Mouse (Mus musculus) stomach, embryonic 14.5 days (tissue): ENCODE measurements around the gene Tesc. TPM values are rescaled to one million over a fixed set of nuclear protein-coding genes. Genes with fewer than 3 reads are reported as not detected.
A peak's percentile ranks its signal among the peaks of the same experiment; 100 is the strongest.

ENCODE experiments used
- ATAC-seq: fragments of 200-750 bp; cut with Nextera tagmentation; 2 replicates; pipeline ENCODE4 v1.8.0; 2017; ENCODE audit warnings: low read depth, moderate TSS enrichment; ENCODE audit not compliant: insufficient number of reproducible peaks, insufficient read depth, low FRiP score
- H3K27ac ChIP-seq: fragments of 300-500 bp; sonication (generic); 2 replicates; pipeline ENCODE4 v1.5.1; 2014; ENCODE audit warnings: mild to moderate bottlenecking, low read length, moderate library complexity, mixed read lengths
- H3K27me3 ChIP-seq: fragments of 300-500 bp; sonication (generic); 2 replicates; pipeline ENCODE4 v1.6.1; 2014; ENCODE audit warnings: low read length, control low read depth, mixed read lengths; ENCODE audit not compliant: control insufficient read depth, insufficient read depth
- H3K36me3 ChIP-seq: fragments of 300-500 bp; sonication (generic); 2 replicates; pipeline ENCODE4 v1.6.1; 2014; ENCODE audit warnings: mild to moderate bottlenecking, control low read depth, low read length, moderate library complexity, mixed read lengths; ENCODE audit not compliant: control insufficient read depth, insufficient read depth
- H3K4me1 ChIP-seq: fragments of 300-500 bp; sonication (generic); 2 replicates; pipeline ENCODE4 v1.6.1; 2014; ENCODE audit warnings: low read length, control low read depth, mixed read lengths; ENCODE audit not compliant: control insufficient read depth, insufficient read depth
- H3K4me2 ChIP-seq: fragments of 300-500 bp; sonication (generic); replicated peaks from 2 replicates; pipeline ENCODE4 v1.6.1; 2014; ENCODE audit warnings: low read depth, low read length, control low read depth
- H3K4me3 ChIP-seq: fragments of 300-500 bp; sonication (generic); 2 replicates; pipeline ENCODE4 v1.5.1; 2014; ENCODE audit warnings: low read depth, low read length, control low read depth
- H3K9ac ChIP-seq: fragments of 300-500 bp; sonication (generic); replicated peaks from 2 replicates; pipeline ENCODE4 v1.6.1; 2014; ENCODE audit warnings: low read depth, mild to moderate bottlenecking, control low read depth, low read length, moderate library complexity, mixed read lengths
- H3K9me3 ChIP-seq: fragments of 300-500 bp; sonication (generic); 2 replicates; pipeline ENCODE4 v1.6.1; 2016; ENCODE audit warnings: low read depth, low read length, control low read depth; ENCODE audit not compliant: control insufficient read depth
- WGBS: fragments of 180-500 bp; shearing (Covaris S2); extraction: QIAGEN DNeasy Blood & Tissue Kit; methylation state at CpG from one replicate; pipeline ENCODE4 v1.1.7; 2014; 5-methylcytosine and 5-hydroxymethylcytosine counted together
- polyA plus RNA-seq: library from polyadenylated mRNA; unstranded; fragments of >200 nt; fragmentation: Nextera tagmentation; extraction: Ambion mirVana; gene quantifications from 2 replicates; pipeline ENCODE4 v1.2.1, GENCODE M21; 2014

Tesc gene
- polyA plus RNA-seq, 1 experiment from 2014 or later, result 15.1 TPM

GRCm38 (mm10) chr5:117990957-117991356 lies 36.6 kb upstream of the Tesc start:
- Histone ChIP-seq H3K4me3 (no peak overlapping the region), H3K27me3 (no peaks in the 10 kb centered on the region), H3K4me1 (no peaks in the 10 kb centered on the region), H3K36me3 (peaks cover 86% of the 10 kb centered on the region), H3K9ac (no peak overlapping the region), H3K9me3 (no peaks in the 10 kb centered on the region), H3K27ac (no peak overlapping the region), H3K4me2 (no peak overlapping the region)
- WGBS, result 90% methylated on average over 3 of the region's 3 CpGs
- ATAC-seq, result no peak

- no peak for ATAC-seq
- Histone ChIP-seq H3K36me3 (peaks cover 77% of the 10 kb centered on the region), H3K4me1 (no peaks in the 10 kb centered on the region), H3K4me3 (no peak overlapping the region), H3K9me3 (no peaks in the 10 kb centered on the region), H3K4me2 (no peak overlapping the region), H3K27me3 (no peaks in the 10 kb centered on the region), H3K27ac (no peak overlapping the region), H3K9ac (no peak overlapping the region)
- WGBS, result 95% methylated on average over 6 of the region's 6 CpGs
Measured at GRCm38 (mm10) chr5:117993550-117993949, 34.0 kb upstream of the Tesc start.

GRCm38 (mm10) chr5:117995372-117995901 lies 32.1 kb upstream of the Tesc start:
- ATAC-seq, result no peak
- Histone ChIP-seq H3K4me1 (no peaks in the 10 kb centered on the region), H3K9me3 (no peaks in the 10 kb centered on the region), H3K9ac (no peak overlapping the region), H3K4me2 (no peak overlapping the region), H3K27me3 (no peaks in the 10 kb centered on the region), H3K36me3 (peaks cover 77% of the 10 kb centered on the region), H3K4me3 (no peak overlapping the region), H3K27ac (no peak overlapping the region)
- 89% methylated on average over 8 of the region's 8 CpGs for WGBS

GRCm38 (mm10) chr5:117995911-117996310 lies 31.6 kb upstream of the Tesc start:
- no peaks in the 10 kb centered on the region for H3K4me1 ChIP-seq
- no peak overlapping the region for H3K4me2 ChIP-seq
- no peak overlapping the region for H3K27ac ChIP-seq
- 84% methylated on average over 6 of the region's 6 CpGs for WGBS
- no peaks in the 10 kb centered on the region for H3K9me3 ChIP-seq
- no peak for ATAC-seq
- no peak overlapping the region for H3K4me3 ChIP-seq
- H3K9ac ChIP-seq, result no peak overlapping the region
- peaks cover 79% of the 10 kb centered on the region for H3K36me3 ChIP-seq
- no peaks in the 10 kb centered on the region for H3K27me3 ChIP-seq

GRCm38 (mm10) chr5:117996581-117996980 lies 31.0 kb upstream of the Tesc start:
- Histone ChIP-seq H3K9me3 (no peaks in the 10 kb centered on the region), H3K4me1 (no peaks in the 10 kb centered on the region), H3K4me2 (no peak overlapping the region), H3K27me3 (no peaks in the 10 kb centered on the region), H3K4me3 (no peak overlapping the region), H3K36me3 (peaks cover 77% of the 10 kb centered on the region), H3K27ac (no peak overlapping the region), H3K9ac (no peak overlapping the region)
- no peak for ATAC-seq
- WGBS, result 63% methylated on average over 6 of the region's 6 CpGs

GRCm38 (mm10) chr5:117997434-117997970 lies 30.0 kb upstream of the Tesc start:
- H3K4me2 ChIP-seq, result no peak overlapping the region
- H3K36me3 ChIP-seq, result peaks cover 76% of the 10 kb centered on the region
- peak overlapping the region; percentile 33; the same call in 1 of the 2 replicates for H3K27ac ChIP-seq
- ATAC-seq, result peak; percentile 75
- H3K9me3 ChIP-seq, result no peaks in the 10 kb centered on the region
- no peak overlapping the region for H3K4me3 ChIP-seq
- WGBS, result 70% methylated on average over 10 of the region's 10 CpGs
- H3K4me1 ChIP-seq, result no peaks in the 10 kb centered on the region
- no peak overlapping the region for H3K9ac ChIP-seq
- no peaks in the 10 kb centered on the region for H3K27me3 ChIP-seq

GRCm38 (mm10) chr5:117999061-117999460 lies 28.5 kb upstream of the Tesc start:
- Histone ChIP-seq H3K36me3 (peaks cover 81% of the 10 kb centered on the region), H3K27me3 (no peaks in the 10 kb centered on the region), H3K4me2 (no peak overlapping the region), H3K9ac (no peak overlapping the region), H3K9me3 (no peaks in the 10 kb centered on the region), H3K4me1 (no peaks in the 10 kb centered on the region), H3K4me3 (no peak overlapping the region), H3K27ac (no peak overlapping the region)
- WGBS, result 78% methylated on average over 7 of the region's 7 CpGs
- no peak for ATAC-seq

GRCm38 (mm10) chr5:117999584-117999983 lies 28.0 kb upstream of the Tesc start:
- Histone ChIP-seq H3K4me2 (no peak overlapping the region), H3K9ac (no peak overlapping the region), H3K27ac (no peak overlapping the region), H3K4me3 (no peak overlapping the region), H3K4me1 (no peaks in the 10 kb centered on the region), H3K36me3 (peaks cover 81% of the 10 kb centered on the region), H3K27me3 (no peaks in the 10 kb centered on the region), H3K9me3 (no peaks in the 10 kb centered on the region)
- WGBS, result 82% methylated on average over 11 of the region's 11 CpGs
- no peak for ATAC-seq

- WGBS, result 36% methylated on average over 9 of the region's 9 CpGs
- ATAC-seq, result no peak
- Histone ChIP-seq H3K4me2 (no peak overlapping the region), H3K4me3 (no peak overlapping the region), H3K9ac (no peak overlapping the region), H3K27ac (no peak overlapping the region), H3K9me3 (no peaks in the 10 kb centered on the region), H3K36me3 (peaks cover 78% of the 10 kb centered on the region), H3K27me3 (no peaks in the 10 kb centered on the region), H3K4me1 (no peaks in the 10 kb centered on the region)
Measured at GRCm38 (mm10) chr5:118002059-118002458, 25.5 kb upstream of the Tesc start.
